Mouse (Mus musculus): ENCODE data around the gene Olfr15. TPM values are rescaled to one million over a fixed set of nuclear protein-coding genes. Genes with fewer than 3 reads are reported as not detected.

Olfr15 gene
- polyA plus RNA-seq (2012; rRNA removed), result not detected in 2 replicates

GRCm38 (mm10) chr16:3830588-3831109 lies at the start of gene Olfr15:
TSS of gene Olfr15 (plus strand) at chr16:3830878.

DNA sequence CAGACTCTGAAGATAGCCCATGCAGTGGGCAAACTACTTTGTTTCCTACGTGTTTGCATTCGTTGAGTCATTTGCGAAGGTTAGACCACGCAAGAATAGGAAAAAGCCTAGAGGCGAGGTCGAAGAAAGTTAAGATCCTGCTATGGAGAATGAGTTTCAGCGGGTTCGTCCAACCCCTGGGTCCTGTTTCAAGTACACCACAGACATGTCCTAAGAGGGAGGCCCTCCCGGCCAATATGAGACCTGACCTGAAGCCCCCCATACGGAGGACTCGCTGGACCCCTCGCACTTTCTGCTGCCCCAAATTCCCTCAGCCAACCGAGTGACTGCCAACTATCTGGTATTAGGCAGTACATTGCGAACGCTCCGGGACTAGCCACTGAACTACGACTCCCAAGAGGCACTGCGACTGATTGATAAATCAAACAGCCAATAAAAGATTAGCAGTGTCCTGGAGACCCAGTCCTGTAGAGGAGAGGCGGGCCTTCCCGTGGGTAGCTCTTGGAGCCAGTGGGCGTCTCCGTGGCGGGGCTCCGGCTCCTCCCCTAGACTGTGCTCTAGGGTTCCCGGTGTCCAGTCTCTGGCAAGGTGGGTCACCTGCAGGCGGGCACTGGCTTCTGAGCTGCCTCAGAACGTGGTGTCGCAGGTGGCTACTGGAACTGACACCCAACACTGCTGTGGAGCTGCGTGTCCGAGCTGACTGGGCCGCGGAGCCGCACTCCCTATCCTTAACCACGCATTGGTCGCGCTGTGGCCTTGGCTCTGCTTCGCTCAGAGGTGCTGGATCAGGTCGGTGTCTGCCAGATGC lies 16.2 kb downstream of the Olfr15 start, which contains the start of gene Zfp174:
Zfp174 (plus strand) TSS at position 558 of the 808 bp plus-strand sequence.

GRCm38 (mm10) chr16:3872216-3873047 lies 41.8 kb downstream of the Olfr15 start, which contains the start of gene Naa60:
TSS of gene Naa60 (plus strand) at chr16:3872375.

GRCm38 (mm10) chr16:3884201-3885064 lies 53.8 kb downstream of the Olfr15 start, which contains the start of the genes Zfp597 and Gm20695:
TSS of gene Zfp597 (minus strand) at chr16:3884561.
TSS of gene Gm20695 (plus strand) at chr16:3884648.

Other genes starting within 250 kb of the Olfr15 start
- not detected in 2 replicates for gene Olfr161, start 239.8 kb upstream of the Olfr15 start, polyA plus RNA-seq (2012; rRNA removed)
- gene Mefv, start 112.8 kb upstream of the Olfr15 start, polyA plus RNA-seq (2012; rRNA removed), result 0.09 and 0.13 TPM in 2 replicates
- 9.8 and 10.0 TPM in 2 replicates for gene Zfp263, start 86.8 kb upstream of the Olfr15 start, polyA plus RNA-seq (2012; rRNA removed)
- gene Zfp174, start 16.4 kb downstream of the Olfr15 start, polyA plus RNA-seq (2012; rRNA removed), result 1.4 and 2.0 TPM in 2 replicates
- 56.7 and 67.1 TPM in 2 replicates for gene Naa60, start 41.5 kb downstream of the Olfr15 start, polyA plus RNA-seq (2012; rRNA removed)
- 2.3 and 2.6 TPM in 2 replicates for gene Zfp597, start 53.7 kb downstream of the Olfr15 start, polyA plus RNA-seq (2012; rRNA removed)
- gene Gm20695, start 53.8 kb downstream of the Olfr15 start, polyA plus RNA-seq (2012; rRNA removed), result not detected in 2 replicates
- gene 1700037C18Rik, start 77.8 kb downstream of the Olfr15 start, polyA plus RNA-seq (2012; rRNA removed), result 18.9 and 19.0 TPM in 2 replicates
- 7.5 and 10.2 TPM in 2 replicates for gene Cluap1, start 77.9 kb downstream of the Olfr15 start, polyA plus RNA-seq (2012; rRNA removed)
- gene Nlrc3, start 145.8 kb downstream of the Olfr15 start, polyA plus RNA-seq (2012; rRNA removed), result 6.5 and 8.0 TPM in 2 replicates
- 24.4 and 27.5 TPM in 2 replicates for gene Slx4, start 172.9 kb downstream of the Olfr15 start, polyA plus RNA-seq (2012; rRNA removed)
- gene Dnase1, start 206.1 kb downstream of the Olfr15 start, polyA plus RNA-seq (2012; rRNA removed), result 0.21 and 0.25 TPM in 2 replicates
- 109 and 128 TPM in 2 replicates for gene Trap1, start 246.9 kb downstream of the Olfr15 start, polyA plus RNA-seq (2012; rRNA removed)

All from ovary, adult 2 months (tissue).